Comparison of ENCODE assay signal across 8 mouse cellular contexts in the genomic region with DNA sequence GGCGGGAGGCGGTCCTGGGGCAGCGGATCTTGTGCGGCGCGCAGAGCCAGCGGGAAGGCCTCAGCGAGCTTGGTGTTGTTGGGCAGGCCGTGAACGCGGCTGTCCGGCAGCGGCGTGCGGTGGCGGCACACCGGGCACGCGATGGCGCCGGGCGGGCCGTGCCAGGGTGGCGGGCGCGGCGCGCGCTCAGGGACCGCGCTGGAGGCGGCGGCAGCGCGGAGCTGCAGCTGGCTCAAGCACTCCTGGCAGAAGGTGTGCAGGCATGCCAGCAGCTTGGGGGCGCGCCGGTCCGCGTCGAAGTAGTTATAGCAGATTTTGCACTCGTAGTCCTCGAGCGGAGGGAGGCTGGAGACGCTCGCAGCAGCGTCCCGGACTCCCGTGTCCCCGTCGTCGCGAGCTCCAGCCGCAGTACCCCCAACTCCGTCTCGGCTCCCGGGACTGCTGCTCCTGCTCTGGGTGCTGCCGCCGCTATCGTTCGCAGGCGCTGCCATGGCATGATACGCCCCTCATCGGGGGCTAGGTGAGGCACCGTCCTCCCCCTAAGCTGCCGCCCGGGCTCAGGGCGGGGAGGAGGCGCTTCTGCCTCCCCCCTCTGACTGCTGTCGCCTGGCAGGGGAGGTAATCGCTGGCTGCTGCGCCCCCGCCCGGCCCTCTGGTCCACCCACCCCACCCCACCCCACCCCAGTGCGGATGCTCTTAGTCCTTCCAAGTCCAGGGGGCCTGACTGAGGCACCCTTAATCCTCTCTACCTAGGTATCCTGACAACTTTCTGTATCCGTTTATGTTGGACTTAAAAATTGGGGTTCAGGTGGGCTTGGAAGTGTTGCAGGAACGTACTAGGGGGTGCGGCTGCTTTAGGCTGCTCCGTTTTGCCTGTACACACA. TPM values are rescaled to one million over a fixed set of nuclear protein-coding genes. Genes with fewer than 3 reads are reported as not detected.
DNase-seq lines count a peak whose midpoint lies in the region; ATAC-seq and TF ChIP-seq lines count a peak whose summit lies in the region.

No protein-coding gene starts in this region.

- peaks cover 85% of the 10 kb centered on the region for H3K27me3 ChIP-seq in liver, embryonic 11.5 days (replicated peaks; ENCODE audit: control insufficient read depth, insufficient read depth, low read length)
- H3K27me3 ChIP-seq in heart, embryonic 14.5 days (ENCODE audit: control insufficient read depth, insufficient read depth, low read length): peaks cover 94% of the 10 kb centered on the region
- peaks cover 94% of the 10 kb centered on the region for H3K27me3 ChIP-seq in liver, embryonic 12.5 days (replicated peaks)
- peaks cover 72% of the 10 kb centered on the region for H3K27me3 ChIP-seq in stomach, embryonic 14.5 days (ENCODE audit: control insufficient read depth, insufficient read depth, low read length)

- no peaks in the 10 kb centered on the region for H3K36me3 ChIP-seq in liver, embryonic 11.5 days (ENCODE audit: control insufficient read depth, insufficient read depth, low read length)
- H3K36me3 ChIP-seq in heart, embryonic 14.5 days (ENCODE audit: control insufficient read depth, insufficient read depth, low read length): no peaks in the 10 kb centered on the region
- no peaks in the 10 kb centered on the region for H3K36me3 ChIP-seq in liver, embryonic 12.5 days
- no peaks in the 10 kb centered on the region for H3K36me3 ChIP-seq in stomach, embryonic 14.5 days (ENCODE audit: control insufficient read depth, insufficient read depth, low read length)

- no peak for ATAC-seq in liver, embryonic 11.5 days (replicated peaks; ENCODE audit: low FRiP score)
- ATAC-seq in heart, embryonic 14.5 days (ENCODE audit: insufficient number of reproducible peaks, insufficient read depth, low FRiP score, low read depth): no peak
- ATAC-seq in liver, embryonic 12.5 days: no peak
- peak; percentile 50; the same call in 1 of the 2 replicates for ATAC-seq in stomach, embryonic 14.5 days (ENCODE audit: insufficient number of reproducible peaks, insufficient read depth, low FRiP score, low read depth)
- no peak for ATAC-seq in CD4-positive, CD25-positive, alpha-beta regulatory T cell, adult 4 months

- under 1% methylated on average over 75 of the region's 79 CpGs for WGBS in liver, embryonic 11.5 days
- under 1% methylated on average over 74 of the region's 79 CpGs for WGBS in heart, embryonic 14.5 days
- 1% methylated on average over 65 of the region's 79 CpGs for WGBS in liver, embryonic 12.5 days (ENCODE audit: insufficient replicate concordance)
- under 1% methylated on average over 78 of the region's 79 CpGs for WGBS in stomach, embryonic 14.5 days

- no peak for TF ChIP-seq POLR2A in cortical plate, adult 2 months (IDR thresholded peaks at IDR 0.05; ENCODE audit: extremely low read depth, insufficient read depth, low read length)

- DNase-seq in liver, embryonic 11.5 days (ENCODE audit: low spot score): peak; percentile 44
- no peak for DNase-seq in liver
- DNase-seq in spleen, postnatal 10 days (ENCODE audit: low spot score in 2 of 2): no peak

- 0 out of 2 replicates have a peak, but pooled peaks have one; percentile 2 for TF ChIP-seq CTCF in cortical plate, adult 2 months (IDR thresholded peaks at IDR 0.05; ENCODE audit: extremely low read depth, insufficient read depth, low read length)

- peak overlapping the region; percentile 50 for H3K4me3 ChIP-seq in liver, embryonic 11.5 days (ENCODE audit: low read depth, low read length)
- peak overlapping the region; percentile 27 for H3K4me3 ChIP-seq in cortical plate, adult 2 months (ENCODE audit: insufficient read depth, low read length)
- peak overlapping the region; percentile 61 to 63 for H3K4me3 ChIP-seq in heart, embryonic 14.5 days (ENCODE audit: control insufficient read depth in 1 of 2, insufficient read depth in 1 of 2, low read depth in 1 of 2, low read length in 2 of 2)
- H3K4me3 ChIP-seq in liver, embryonic 12.5 days: peak overlapping the region; percentile 46
- peak overlapping the region; percentile 41 for H3K4me3 ChIP-seq in stomach, embryonic 14.5 days (ENCODE audit: low read depth, low read length)

- no peaks in the 10 kb centered on the region; the same call in 1 of the 2 replicates for H3K4me1 ChIP-seq in liver, embryonic 11.5 days (replicated peaks; ENCODE audit: control insufficient read depth, insufficient read depth, low read length)
- H3K4me1 ChIP-seq in cortical plate, adult 2 months (ENCODE audit: control insufficient read depth, insufficient read depth, low read length): no peaks in the 10 kb centered on the region
- H3K4me1 ChIP-seq in heart, embryonic 14.5 days (ENCODE audit: control insufficient read depth in 2 of 2, insufficient read depth in 2 of 2, low read length in 2 of 2): peaks cover 5 to 18% of the 10 kb centered on the region in 2 experiments; a peak in 3 of 4 replicates
- peaks cover 12% of the 10 kb centered on the region; the same call in 1 of the 2 replicates for H3K4me1 ChIP-seq in liver, embryonic 12.5 days
- H3K4me1 ChIP-seq in stomach, embryonic 14.5 days (ENCODE audit: control insufficient read depth, insufficient read depth, low read length): peaks cover 8% of the 10 kb centered on the region; the same call in 1 of the 2 replicates

- no peak overlapping the region for H3K27ac ChIP-seq in liver, embryonic 11.5 days (ENCODE audit: low read depth, low read length)
- H3K27ac ChIP-seq in cortical plate, adult 2 months (ENCODE audit: insufficient read depth, low read length): no peak overlapping the region
- no peak overlapping the region for H3K27ac ChIP-seq in heart, embryonic 14.5 days (replicated peaks in 1 of 2; ENCODE audit: control insufficient read depth in 1 of 2, insufficient read depth in 1 of 2, low read depth in 2 of 2, low read length in 2 of 2)
- H3K27ac ChIP-seq in liver, embryonic 12.5 days: no peak overlapping the region
- H3K27ac ChIP-seq in stomach, embryonic 14.5 days (ENCODE audit: low read length): no peak overlapping the region

- H3K9ac ChIP-seq in liver, embryonic 11.5 days (ENCODE audit: low read depth, low read length): no peak overlapping the region
- peak overlapping the region; percentile 52 for H3K9ac ChIP-seq in heart, embryonic 14.5 days (ENCODE audit: low read length)
- no peak overlapping the region for H3K9ac ChIP-seq in liver, embryonic 12.5 days
- peak overlapping the region; percentile 18; the same call in 1 of the 2 replicates for H3K9ac ChIP-seq in stomach, embryonic 14.5 days (replicated peaks; ENCODE audit: low read depth, low read length)

- no peaks in the 10 kb centered on the region for H3K9me3 ChIP-seq in liver, embryonic 11.5 days (ENCODE audit: control insufficient read depth, low read length)
- no peaks in the 10 kb centered on the region for H3K9me3 ChIP-seq in heart, embryonic 14.5 days (ENCODE audit: control insufficient read depth, low read length)
- H3K9me3 ChIP-seq in liver, embryonic 12.5 days (replicated peaks): no peaks in the 10 kb centered on the region
- no peaks in the 10 kb centered on the region for H3K9me3 ChIP-seq in stomach, embryonic 14.5 days (ENCODE audit: control insufficient read depth, low read depth, low read length)

- peak overlapping the region; percentile 77 for H3K4me2 ChIP-seq in liver, embryonic 11.5 days
- peak overlapping the region; percentile 97 for H3K4me2 ChIP-seq in heart, embryonic 14.5 days (ENCODE audit: low read length)
- peak overlapping the region; percentile 62 for H3K4me2 ChIP-seq in liver, embryonic 12.5 days
- peak overlapping the region; percentile 98 for H3K4me2 ChIP-seq in stomach, embryonic 14.5 days (replicated peaks; ENCODE audit: low read depth, low read length)

RNA-seq across cellular contexts. Expression of a gene that starts 20.5 kb away (rescaled TPM):
- 0.44 and 0.55 TPM in 2 replicates for polyA plus RNA-seq in liver, embryonic 11.5 days (2014; fragmentation: Nextera tagmentation; extraction: Ambion mirVana)
- polyA plus RNA-seq in cortical plate, adult 2 months (2012; rRNA removed): not detected in 2 replicates
- 0.08 TPM in 2 replicates for polyA plus RNA-seq in heart, embryonic 14.5 days (2014; fragmentation: Nextera tagmentation; extraction: Ambion mirVana)
- polyA plus RNA-seq in liver, embryonic 12.5 days (2016; fragmentation: Nextera tagmentation; extraction: Ambion mirVana): 0.04 TPM in 1 of 2 replicates, not detected in the other
- not detected in 2 replicates for polyA plus RNA-seq in stomach, embryonic 14.5 days (2014; fragmentation: Nextera tagmentation; extraction: Ambion mirVana)
- polyA plus RNA-seq in CD4-positive, CD25-positive, alpha-beta regulatory T cell, adult 4 months (2017; shearing (Covaris generic)): not detected

Comparison
In these comparisons a context has a peak if more than half of its experiments do, and no peak if none do; other contexts are left out.
1. H3K9ac ChIP-seq: peak in heart, embryonic 14.5 days (single experiment) and stomach, embryonic 14.5 days (single experiment); none in liver, embryonic 11.5 days (single experiment) and liver, embryonic 12.5 days (single experiment).
2. Peak in every context shown above with its lines, with median percentiles within 50 percentile points of each other: H3K4me2 ChIP-seq and H3K4me3 ChIP-seq.